Mouse (Mus musculus): ENCODE data around the gene Iqcc. TPM values are rescaled to one million over a fixed set of nuclear protein-coding genes. Genes with fewer than 3 reads are reported as not detected.
A peak's percentile ranks its signal among the peaks of the same experiment; 100 is the strongest.

The Iqcc gene
- polyA plus RNA-seq, 1 experiment from 2014 or later = 7.3 TPM

DNA sequence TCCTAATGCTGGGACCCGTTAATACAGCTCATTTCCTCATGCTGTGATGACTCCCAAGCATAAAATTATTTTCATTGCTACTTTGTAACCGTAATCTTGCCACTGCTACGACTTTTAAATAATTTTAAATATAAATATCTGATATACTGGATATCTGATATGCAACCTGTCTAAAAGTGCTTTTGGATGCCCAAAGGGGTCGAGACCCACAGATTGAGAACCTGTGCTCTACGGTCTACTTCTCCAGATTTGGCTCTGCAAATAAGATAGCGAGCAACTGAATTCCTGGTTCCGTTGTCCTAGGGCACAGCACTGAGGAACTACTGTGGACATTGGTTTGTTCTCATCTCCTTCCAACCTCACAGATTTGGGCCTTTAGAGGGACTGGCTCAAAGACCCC, 41.2 kb downstream of the Iqcc start:
- Histone ChIP-seq H3K4me2 (no peak overlapping the region), H3K4me3 (replicated peaks) (peak overlapping the region; percentile 12; the same call in 1 of the 2 replicates), H3K4me1 (replicated peaks) (peaks cover 10% of the 10 kb centered on the region), H3K9ac (no peak overlapping the region), H3K27me3 (peaks cover 43% of the 10 kb centered on the region), H3K36me3 (replicated peaks) (no peaks in the 10 kb centered on the region), H3K9me3 (replicated peaks) (no peaks in the 10 kb centered on the region), H3K27ac (replicated peaks) (no peak overlapping the region)
- 64% methylated on average over 7 of the region's 7 CpGs for WGBS (ENCODE audit: insufficient replicate concordance)
- no peak for ATAC-seq (ENCODE audit: insufficient read depth)

DNA sequence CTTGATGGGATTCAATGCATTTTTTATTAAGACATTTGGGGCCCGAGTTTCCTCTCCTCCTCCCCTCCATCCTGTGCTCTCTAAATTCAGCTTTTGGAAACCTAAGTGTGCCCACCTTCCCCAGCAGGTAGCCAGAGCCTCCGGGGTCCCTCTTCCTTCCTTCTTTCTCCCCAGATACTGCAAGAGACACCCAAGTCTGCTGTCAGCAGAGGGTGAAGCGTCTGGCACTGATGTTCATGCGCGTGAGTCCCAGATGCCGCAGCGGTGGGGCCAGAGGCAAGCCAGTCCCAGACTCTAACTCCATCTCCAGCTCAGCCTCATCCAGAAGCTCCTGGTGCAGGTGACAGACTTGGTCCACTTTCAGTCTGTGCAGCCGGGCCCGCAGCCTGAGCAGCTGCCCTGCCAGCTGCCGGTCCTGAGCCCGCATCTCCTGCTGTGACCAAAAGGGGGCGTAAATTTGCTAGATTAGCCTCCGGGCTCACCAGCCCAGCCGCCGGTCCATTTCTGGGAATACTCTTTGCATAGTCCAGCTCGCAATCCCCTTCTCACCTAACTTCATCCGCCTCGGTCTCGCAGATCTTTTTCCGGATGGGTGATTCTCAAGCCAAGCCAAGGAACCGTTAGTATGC, 41.9 kb downstream of the Iqcc start:
- Histone ChIP-seq H3K36me3 (replicated peaks) (no peaks in the 10 kb centered on the region), H3K27ac (replicated peaks) (no peak overlapping the region), H3K4me1 (replicated peaks) (peaks cover 10% of the 10 kb centered on the region), H3K9ac (peak overlapping the region; percentile 25; the same call in 1 of the 2 replicates), H3K9me3 (replicated peaks) (no peaks in the 10 kb centered on the region), H3K27me3 (peaks cover 44% of the 10 kb centered on the region), H3K4me3 (replicated peaks) (peak overlapping the region; percentile 4; the same call in 1 of the 2 replicates), H3K4me2 (no peak overlapping the region)
- WGBS (ENCODE audit: insufficient replicate concordance) = 31% methylated on average over 21 of the region's 21 CpGs
- ATAC-seq (ENCODE audit: insufficient read depth) = no peak

DNA sequence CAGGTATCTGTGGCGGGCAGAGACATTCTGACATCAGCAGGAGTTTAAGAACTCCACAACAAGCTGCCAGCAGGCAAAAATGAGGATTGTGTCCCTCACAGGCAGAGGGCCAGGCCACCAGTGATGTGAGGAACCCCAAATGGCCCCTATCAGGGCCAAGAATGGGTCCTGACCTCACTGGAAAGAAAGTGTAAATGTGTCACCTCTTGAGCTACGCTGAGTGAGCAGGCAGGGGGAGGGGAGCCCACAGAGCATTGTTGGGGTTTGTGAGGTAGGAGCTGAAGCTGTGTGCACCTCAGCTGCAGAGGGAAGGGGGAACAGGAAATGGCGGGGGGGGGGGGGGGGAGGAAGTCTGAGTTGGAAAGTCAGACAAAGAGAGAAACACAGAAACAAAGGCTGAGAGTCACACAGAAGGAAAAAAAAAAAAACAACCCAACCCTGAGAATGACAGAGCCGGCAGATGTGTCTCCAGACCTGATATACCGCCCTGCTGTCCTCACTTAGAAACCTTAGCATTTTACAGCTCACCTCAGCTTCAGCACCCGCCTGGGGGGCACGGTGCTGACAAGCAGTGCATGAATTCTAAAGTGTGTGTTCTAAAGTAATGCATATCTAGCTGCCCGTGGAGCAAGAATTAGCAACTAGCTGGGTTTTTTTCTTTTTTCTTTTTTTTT, 43.6 kb downstream of the Iqcc start:
- Histone ChIP-seq H3K4me3 (replicated peaks) (no peak overlapping the region), H3K27me3 (peaks cover 44% of the 10 kb centered on the region), H3K4me2 (peak overlapping the region; percentile 15; the same call in 1 of the 2 replicates), H3K36me3 (replicated peaks) (no peaks in the 10 kb centered on the region), H3K4me1 (replicated peaks) (peaks cover 10% of the 10 kb centered on the region), H3K9me3 (replicated peaks) (no peaks in the 10 kb centered on the region), H3K27ac (replicated peaks) (no peak overlapping the region), H3K9ac (no peak overlapping the region)
- 18% methylated on average over 7 of the region's 8 CpGs for WGBS (ENCODE audit: insufficient replicate concordance)
- no peak for ATAC-seq (ENCODE audit: insufficient read depth)

DNA sequence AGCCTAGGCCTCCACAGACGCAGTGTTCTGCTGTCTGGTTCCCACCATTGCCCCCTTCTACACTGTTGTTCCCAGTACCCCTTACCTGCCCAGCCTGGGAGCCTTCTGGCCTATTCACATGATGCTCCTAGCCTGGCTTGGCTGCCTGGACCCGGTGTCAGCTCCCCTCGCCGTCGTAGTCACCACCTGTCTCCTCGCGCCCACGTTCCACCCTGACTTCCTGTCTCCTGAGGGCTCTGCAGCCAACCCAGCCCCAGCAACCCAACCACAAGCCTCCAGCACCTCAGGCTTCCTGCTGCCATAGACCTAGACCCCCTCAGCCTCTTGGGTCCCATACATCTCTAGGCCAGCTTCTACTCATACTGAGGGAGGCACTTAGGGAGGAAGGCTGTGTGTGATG, 45.5 kb downstream of the Iqcc start, which contains the start of gene Lck:
Gene Lck, minus strand, starts transcription at position 212 of the 400 bp plus-strand sequence.
- WGBS (ENCODE audit: insufficient replicate concordance) = 42% methylated on average over 8 of the region's 8 CpGs

DNA sequence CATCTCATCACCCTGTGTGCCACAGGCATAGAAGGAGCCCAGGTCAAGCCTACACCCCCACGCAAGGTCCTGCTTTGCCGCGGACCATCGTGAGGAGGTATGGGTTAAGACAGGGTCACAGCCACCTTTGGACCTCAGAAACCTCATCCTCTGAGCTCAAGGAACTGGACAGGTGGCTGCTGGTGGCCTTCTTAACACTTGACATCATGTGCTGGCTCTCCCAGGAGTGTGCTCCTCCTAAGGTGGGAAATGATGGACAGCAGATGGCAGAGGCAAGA, 45.9 kb downstream of the Iqcc start:
- no peak overlapping the region for H3K27ac ChIP-seq (replicated peaks)
- no peak overlapping the region for H3K4me3 ChIP-seq (replicated peaks)
- 89% methylated on average over 4 of the region's 4 CpGs for WGBS (ENCODE audit: insufficient replicate concordance)
- peaks cover 10% of the 10 kb centered on the region for H3K4me1 ChIP-seq (replicated peaks)
- H3K4me2 ChIP-seq = no peak overlapping the region
- H3K36me3 ChIP-seq (replicated peaks) = no peaks in the 10 kb centered on the region
- H3K9me3 ChIP-seq (replicated peaks) = no peaks in the 10 kb centered on the region
- H3K27me3 ChIP-seq = peaks cover 36% of the 10 kb centered on the region
- ATAC-seq (ENCODE audit: insufficient read depth) = no peak
- H3K9ac ChIP-seq = no peak overlapping the region

More for the DNA sequence above, 45.5 kb downstream of the Iqcc start, which contains the start of gene Lck:
- Histone ChIP-seq H3K9ac (no peak within 1 kb of the TSS), H3K36me3 (replicated peaks) (no peaks in the 10 kb centered on the region), H3K4me3 (replicated peaks) (no peak within 1 kb of the TSS), H3K27ac (replicated peaks) (no peak within 1 kb of the TSS), H3K4me1 (replicated peaks) (peaks cover 10% of the 10 kb centered on the region), H3K27me3 (peaks cover 40% of the 10 kb centered on the region), H3K4me2 (no peak within 1 kb of the TSS), H3K9me3 (replicated peaks) (no peaks in the 10 kb centered on the region)
- ATAC-seq (ENCODE audit: insufficient read depth) = no peak

DNA sequence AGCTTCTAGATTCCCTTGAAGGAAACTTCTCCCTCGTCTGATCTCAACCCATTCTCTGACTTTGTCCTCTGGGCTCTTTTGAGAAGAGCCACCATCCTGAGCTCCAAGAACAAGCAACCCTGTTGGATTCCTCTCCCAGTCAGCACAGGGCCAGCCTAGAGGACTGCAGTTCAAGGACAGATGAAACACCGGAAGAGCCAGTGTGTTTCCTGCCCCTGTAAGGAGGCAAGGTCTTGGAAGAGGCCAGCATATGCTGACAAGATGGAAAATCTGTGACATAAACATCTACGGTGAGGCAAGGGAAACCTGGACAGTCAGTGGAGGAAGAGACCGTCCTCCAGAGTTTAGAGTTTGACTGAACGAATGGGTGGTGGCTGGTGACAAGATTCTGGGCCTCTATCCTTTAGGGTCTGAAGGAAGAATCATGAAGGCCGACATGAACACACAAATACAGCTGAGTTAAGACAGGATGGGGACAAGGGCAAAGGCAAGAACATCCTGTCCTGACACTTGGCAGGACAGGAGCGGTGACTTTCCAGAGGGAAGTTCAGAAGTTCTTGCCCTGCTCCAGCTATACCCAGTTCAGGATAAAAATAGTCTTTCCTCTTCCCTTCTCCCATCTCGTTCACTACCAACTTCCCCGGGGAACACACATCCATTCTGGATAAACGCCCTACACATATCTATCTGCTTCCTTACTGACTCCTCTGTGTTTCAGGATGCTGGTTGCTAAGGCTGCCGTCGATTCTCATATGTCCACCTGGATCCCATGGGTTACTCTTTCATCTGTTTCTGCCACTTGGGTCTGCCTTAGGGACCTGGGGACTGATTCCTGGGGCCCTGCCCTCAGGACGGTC, 46.4 kb downstream of the Iqcc start:
- Histone ChIP-seq H3K27me3 (peaks cover 31% of the 10 kb centered on the region), H3K4me2 (no peak overlapping the region), H3K4me3 (replicated peaks) (no peak overlapping the region), H3K4me1 (replicated peaks) (peaks cover 10% of the 10 kb centered on the region), H3K9me3 (replicated peaks) (no peaks in the 10 kb centered on the region), H3K36me3 (replicated peaks) (no peaks in the 10 kb centered on the region), H3K9ac (no peak overlapping the region), H3K27ac (replicated peaks) (no peak overlapping the region)
- 0 out of 2 replicates have a peak, but pooled peaks have one; percentile 38 for ATAC-seq (ENCODE audit: insufficient read depth)
- WGBS (ENCODE audit: insufficient replicate concordance) = 64% methylated on average over 13 of the region's 13 CpGs

DNA sequence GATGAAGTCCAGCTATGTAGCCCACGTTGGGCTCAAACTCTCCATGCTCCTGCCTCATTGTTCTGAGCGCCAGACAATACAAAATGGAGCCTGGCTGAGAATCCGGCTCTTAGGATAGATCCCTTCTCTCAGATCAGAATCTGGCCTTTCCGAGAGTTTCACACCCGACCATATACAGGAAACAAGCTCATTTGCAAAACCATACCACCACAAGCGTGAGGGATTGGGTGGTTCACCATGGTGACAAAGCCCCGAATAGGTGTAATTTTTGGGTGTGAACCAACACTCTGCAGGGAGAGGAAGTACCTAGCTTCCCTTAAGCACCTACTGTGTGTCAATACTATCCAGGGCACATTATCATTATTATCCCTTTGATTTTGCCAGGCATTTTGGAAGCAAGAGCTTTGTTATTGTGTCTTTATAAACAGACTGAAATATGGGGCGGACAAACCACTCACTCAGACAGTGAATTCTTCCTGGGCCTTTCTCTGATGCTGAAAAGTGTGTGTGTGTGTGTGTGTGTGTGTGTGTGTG, 47.3 kb downstream of the Iqcc start:
- Histone ChIP-seq H3K9me3 (replicated peaks) (no peaks in the 10 kb centered on the region), H3K36me3 (replicated peaks) (no peaks in the 10 kb centered on the region), H3K4me2 (no peak overlapping the region), H3K4me3 (replicated peaks) (no peak overlapping the region), H3K9ac (no peak overlapping the region), H3K27ac (replicated peaks) (no peak overlapping the region), H3K4me1 (replicated peaks) (peaks cover 4% of the 10 kb centered on the region), H3K27me3 (peaks cover 23% of the 10 kb centered on the region)
- no peak for ATAC-seq (ENCODE audit: insufficient read depth)
- WGBS (ENCODE audit: insufficient replicate concordance) = 65% methylated on average over 8 of the region's 8 CpGs

DNA sequence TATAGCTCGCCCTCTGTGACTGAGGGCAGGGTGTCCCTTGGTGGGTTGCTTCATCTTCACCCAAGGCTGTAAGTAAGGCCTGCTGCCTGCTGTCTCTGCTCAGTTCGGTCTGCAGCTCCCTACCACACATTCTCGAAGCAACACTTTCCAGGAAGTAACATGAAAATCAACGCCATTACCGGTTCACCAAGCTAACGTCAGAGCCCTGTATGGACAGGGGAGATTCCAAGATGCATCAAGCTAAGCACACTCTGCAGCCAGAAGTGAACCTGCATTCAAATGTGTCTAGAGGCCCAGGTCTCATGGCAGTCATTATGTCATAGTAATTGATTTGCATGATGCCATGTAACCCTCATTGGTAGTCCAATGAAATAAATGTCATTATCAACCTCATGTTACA, 48.9 kb downstream of the Iqcc start:
- H3K4me1 ChIP-seq (replicated peaks) = peaks cover 1% of the 10 kb centered on the region
- no peak for ATAC-seq (ENCODE audit: insufficient read depth)
- H3K9me3 ChIP-seq (replicated peaks) = no peaks in the 10 kb centered on the region
- no peaks in the 10 kb centered on the region for H3K36me3 ChIP-seq (replicated peaks)
- no peak overlapping the region for H3K4me2 ChIP-seq
- H3K4me3 ChIP-seq (replicated peaks) = no peak overlapping the region
- no peak overlapping the region for H3K27ac ChIP-seq (replicated peaks)
- 65% methylated on average over 6 of the region's 6 CpGs for WGBS (ENCODE audit: insufficient replicate concordance)
- H3K27me3 ChIP-seq = peaks cover 17% of the 10 kb centered on the region
- no peak overlapping the region for H3K9ac ChIP-seq

DNA sequence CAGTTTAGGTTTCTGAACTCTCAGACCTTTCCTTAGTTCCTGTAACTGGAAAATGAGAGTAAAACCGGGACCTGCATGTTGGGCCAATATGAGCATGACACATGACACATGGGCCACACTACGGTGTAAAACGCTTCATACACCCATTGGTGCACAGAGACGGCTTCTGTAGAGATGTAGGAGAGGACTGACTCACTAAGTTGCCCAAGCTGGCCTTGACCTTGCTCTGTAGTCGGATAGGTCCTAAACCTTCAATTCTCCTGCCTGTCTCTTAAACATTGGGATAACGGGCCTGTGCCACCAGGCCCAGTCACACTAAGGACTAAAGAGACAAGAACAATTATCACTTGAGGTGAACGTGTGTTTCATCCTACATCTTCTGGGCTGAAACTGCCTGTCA, 50.5 kb downstream of the Iqcc start:
- H3K4me1 ChIP-seq (replicated peaks) = peaks cover 8% of the 10 kb centered on the region; the same call in 1 of the 2 replicates
- H3K9ac ChIP-seq = no peak overlapping the region
- no peak for ATAC-seq (ENCODE audit: insufficient read depth)
- H3K36me3 ChIP-seq (replicated peaks) = no peaks in the 10 kb centered on the region
- H3K9me3 ChIP-seq (replicated peaks) = no peaks in the 10 kb centered on the region
- no peak overlapping the region for H3K4me2 ChIP-seq
- no peak overlapping the region for H3K4me3 ChIP-seq (replicated peaks)
- H3K27me3 ChIP-seq = peaks cover 7% of the 10 kb centered on the region
- no peak overlapping the region for H3K27ac ChIP-seq (replicated peaks)
- WGBS (ENCODE audit: insufficient replicate concordance) = 71% methylated on average over 7 of the region's 7 CpGs

DNA sequence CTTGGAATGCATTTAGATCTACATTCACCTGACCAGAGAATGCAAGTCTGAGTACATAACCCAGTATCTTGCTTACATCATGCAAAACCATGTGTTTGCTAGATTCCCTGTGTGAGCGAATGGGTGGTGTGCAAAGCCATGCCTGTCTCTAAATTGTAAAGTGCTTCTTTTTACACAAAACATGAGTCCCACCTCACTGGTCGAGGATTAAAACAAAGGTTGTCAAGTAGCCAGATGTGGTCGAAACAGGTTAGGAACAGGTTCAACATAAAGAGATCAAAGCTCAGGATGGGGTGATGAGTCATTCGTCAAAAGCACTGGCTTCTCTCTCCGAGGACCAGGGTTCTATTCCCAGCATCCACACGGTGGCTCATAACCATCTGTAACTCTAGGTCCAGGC, 53.8 kb downstream of the Iqcc start:
- Histone ChIP-seq H3K4me3 (replicated peaks) (no peak overlapping the region), H3K27ac (replicated peaks) (no peak overlapping the region), H3K9me3 (replicated peaks) (no peaks in the 10 kb centered on the region), H3K9ac (no peak overlapping the region), H3K4me1 (replicated peaks) (peaks cover 20% of the 10 kb centered on the region), H3K27me3 (0 out of 2 replicates have a peak, but pooled peaks cover 6% of the 10 kb centered on the region), H3K4me2 (no peak overlapping the region), H3K36me3 (replicated peaks) (no peaks in the 10 kb centered on the region)
- 73% methylated on average over 6 of the region's 6 CpGs for WGBS (ENCODE audit: insufficient replicate concordance)
- ATAC-seq (ENCODE audit: insufficient read depth) = no peak
